Comparison of ENCODE assay signal across 15 mouse cellular contexts in the genomic region with DNA sequence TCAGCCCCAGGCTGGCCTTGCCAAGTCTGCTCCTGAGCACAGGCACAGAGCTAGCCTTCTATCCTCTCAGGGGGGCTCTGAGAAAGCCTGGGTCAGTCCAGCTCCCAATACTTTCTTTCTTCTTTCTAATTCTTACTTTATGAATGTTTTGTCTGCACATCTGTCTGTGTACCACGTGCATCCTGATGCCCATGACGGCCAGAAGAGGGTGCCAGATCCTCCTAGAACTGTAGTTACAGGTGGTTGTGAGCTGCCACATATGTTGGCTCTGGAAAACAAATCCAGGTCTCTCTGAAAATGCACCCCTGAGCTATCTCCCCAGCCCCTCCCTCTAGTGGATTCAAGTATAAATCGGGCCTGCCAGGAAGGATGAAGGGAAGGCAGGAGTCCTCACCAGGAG. TPM values are rescaled to one million over a fixed set of nuclear protein-coding genes. Genes with fewer than 3 reads are reported as not detected.
DNase-seq lines count a peak whose midpoint lies in the region; ATAC-seq and TF ChIP-seq lines count a peak whose summit lies in the region.
"Had no signal": no experiment of that assay in that cellular context is flagged by ENCODE, and none has a peak within 500 bp of the region (broad histone marks: within the 10 kb centered on the region; RNA-seq: fewer than 3 reads in every experiment).

No protein-coding gene starts in this region.

- peak overlapping the region; percentile 73 for H3K27ac ChIP-seq in layer of hippocampus, adult 2 months
- no peak overlapping the region for H3K27ac ChIP-seq in bone marrow, adult 2 months (ENCODE audit: control insufficient read depth, insufficient read depth, low read depth, low read length, poor library complexity)
- H3K27ac ChIP-seq in forebrain, embryonic 14.5 days (ENCODE audit: low read depth, low read length), result no peak overlapping the region
- H3K27ac ChIP-seq: macrophage had no signal

- no peaks in the 10 kb centered on the region for H3K4me1 ChIP-seq in bone marrow, adult 2 months (ENCODE audit: control insufficient read depth, insufficient read depth, low read length)
- no peaks in the 10 kb centered on the region for H3K4me1 ChIP-seq in forebrain, embryonic 14.5 days (ENCODE audit: control insufficient read depth, insufficient read depth, low read length)

- no peak for DNase-seq in layer of hippocampus, adult 2 months (ENCODE audit: low spot score in 2 of 2)
- DNase-seq in layer of hippocampus, postnatal 14 days (ENCODE audit: low spot score in 2 of 2), result no peak
- peak; percentile 27 for DNase-seq in thymus, postnatal 14 days
- DNase-seq in thymus, adult 18-20 months, result no peak
- peak; percentile 57 for DNase-seq in thymus, postnatal 4 days
- no peak for DNase-seq in forebrain, embryonic 14.5 days (ENCODE audit: low spot score)
- DNase-seq: adrenal gland, postnatal 10 days; heart, adult 11 months; kidney, adult 11 months; spleen, adult 18-20 months had no signal

- H3K9me3 ChIP-seq in forebrain, embryonic 14.5 days (replicated peaks; ENCODE audit: control insufficient read depth, low read length), result no peaks in the 10 kb centered on the region
- H3K9me3 ChIP-seq: limb, embryonic 10.5 days had no signal

- no peaks in the 10 kb centered on the region for H3K27me3 ChIP-seq in forebrain, embryonic 14.5 days (replicated peaks; ENCODE audit: control insufficient read depth, insufficient read depth, low read length)
- H3K27me3 ChIP-seq: Patski had no signal

- 65% methylated on average over 3 of the region's 3 CpGs for WGBS in bone marrow, adult 2 months
- 60% methylated on average over 3 of the region's 3 CpGs for WGBS in forebrain, embryonic 14.5 days

- H3K4me3 ChIP-seq in layer of hippocampus, adult 2 months, result no peak overlapping the region
- H3K4me3 ChIP-seq in bone marrow, adult 2 months (replicated peaks; ENCODE audit: control insufficient read depth, low read depth, low read length), result no peak overlapping the region
- H3K4me3 ChIP-seq in forebrain, embryonic 14.5 days (ENCODE audit: low read depth, low read length), result no peak overlapping the region
- H3K4me3 ChIP-seq: limb, embryonic 10.5 days had no signal

- H3K36me3 ChIP-seq in forebrain, embryonic 14.5 days (ENCODE audit: control insufficient read depth, insufficient read depth, low read length), result no peaks in the 10 kb centered on the region
- H3K36me3 ChIP-seq: limb, embryonic 10.5 days had no signal

- no peak overlapping the region for H3K4me2 ChIP-seq in forebrain, embryonic 14.5 days (ENCODE audit: low read length)

- no peak for TF ChIP-seq POLR2A in bone marrow, adult 2 months (IDR thresholded peaks at IDR 0.05; ENCODE audit: borderline replicate concordance, control insufficient read depth, low read depth, low read length)

- no peak for ATAC-seq in forebrain, embryonic 14.5 days
- no peak for ATAC-seq in erythroblast, adult 5-6 weeks (replicated peaks; ENCODE audit: low FRiP score, poor library complexity, severe bottlenecking)
- ATAC-seq: Patski had no signal

- no peak overlapping the region for H3K9ac ChIP-seq in forebrain, embryonic 14.5 days (ENCODE audit: low read length)

- peak; percentile 62 for TF ChIP-seq CTCF in layer of hippocampus, adult 2 months (conservative IDR thresholded peaks at IDR 0.05)
- peak; percentile 25; the same call in 1 of the 2 replicates for TF ChIP-seq CTCF in bone marrow, adult 2 months (IDR thresholded peaks at IDR 0.05; ENCODE audit: control insufficient read depth, insufficient read depth, low read length)

RNA-seq across cellular contexts. Expression of a gene that starts 52.1 kb away (rescaled TPM):
- 10 to 100 TPM; 91.9 to 95.0 TPM for total RNA-seq in layer of hippocampus, adult 2 months (2021)
- 100 to 1,000 TPM; 111 to 113 TPM for total RNA-seq in layer of hippocampus, postnatal 14 days (2021)
- polyA plus RNA-seq in bone marrow, adult 2 months (2011; ENCODE audit: insufficient read depth, insufficient read length, low replicate concordance, missing spikeins), result 10.1 and 20.0 TPM in 2 replicates
- 57.8 and 60.8 TPM in 2 replicates for polyA plus RNA-seq in forebrain, embryonic 14.5 days (2014; fragmentation: Nextera tagmentation; extraction: Ambion mirVana)
- total RNA-seq in erythroblast, adult 5-6 weeks (2015; ENCODE audit: low replicate concordance), result 6.5 and 7.5 TPM in 2 replicates
- 10.0 and 14.7 TPM in 2 replicates for total RNA-seq in erythroblast, adult 5-6 weeks (2017; ENCODE audit: low replicate concordance)

Comparison
In these comparisons a context has a peak if more than half of its experiments do, and no peak if none do; other contexts are left out.
1. DNase-seq: peak in thymus, postnatal 14 days (single experiment) and thymus, postnatal 4 days (single experiment); none in layer of hippocampus, adult 2 months (0 of 2), layer of hippocampus, postnatal 14 days (0 of 2), thymus, adult 18-20 months (0 of 2) and forebrain, embryonic 14.5 days (single experiment).
2. RNA of a gene that starts 52.1 kb away (total RNA-seq): 111 to 113 TPM in layer of hippocampus, postnatal 14 days and 91.9 to 95.0 TPM in layer of hippocampus, adult 2 months; 6.5 to 14.7 TPM in erythroblast, adult 5-6 weeks; every median in the first group is over 4 times any median in the second.